Mouse (Mus musculus): ENCODE results near the gene Dlg4.
A peak's percentile ranks its signal among the peaks of the same experiment; 100 is the strongest.

Gene Dlg4

GRCm38 (mm10) chr11:70016669-70017068 lies at the start of gene Dlg4:
TSS of gene Dlg4 (plus strand) at chr11:70016942.
- peak; percentile 55 for DNase-seq

- no peak for DNase-seq
These were observed 47.9 kb upstream of the Dlg4 start for GRCm38 (mm10) chr11:69968793-69969192.

- DNase-seq: no peak
These were observed 46.5 kb upstream of the Dlg4 start for GRCm38 (mm10) chr11:69970222-69970621.

- DNase-seq: no peak
These were observed 46.0 kb upstream of the Dlg4 start for GRCm38 (mm10) chr11:69970775-69971174.

- DNase-seq: no peak
These were observed 41.8 kb upstream of the Dlg4 start for GRCm38 (mm10) chr11:69974907-69975306.

- DNase-seq: no peak
These were observed 40.5 kb upstream of the Dlg4 start for GRCm38 (mm10) chr11:69976271-69976670.

GRCm38 (mm10) chr11:69979827-69980195 lies 36.9 kb upstream of the Dlg4 start:
- DNase-seq: no peak

GRCm38 (mm10) chr11:69980196-69981140 lies 36.3 kb upstream of the Dlg4 start:
- DNase-seq: peak; percentile 100

- peak; percentile 54 for DNase-seq
These were observed 35.5 kb upstream of the Dlg4 start, which contains the start of gene Ctdnep1 for GRCm38 (mm10) chr11:69981141-69981762. TSS of gene Ctdnep1 (plus strand) at chr11:69981156.

GRCm38 (mm10) chr11:69982225-69982624 lies 34.5 kb upstream of the Dlg4 start, which contains the start of gene Elp5:
TSS of gene Elp5 (minus strand) at chr11:69982517.
- peak; percentile 51 for DNase-seq

GRCm38 (mm10) chr11:69982877-69983276 lies 33.9 kb upstream of the Dlg4 start:
- DNase-seq: no peak

GRCm38 (mm10) chr11:69983377-69983776 lies 33.4 kb upstream of the Dlg4 start:
- DNase-seq: peak; percentile 34

- peak; percentile 42 for DNase-seq
These were observed 32.3 kb upstream of the Dlg4 start for GRCm38 (mm10) chr11:69984431-69984830.

GRCm38 (mm10) chr11:69989949-69990348 lies 26.8 kb upstream of the Dlg4 start:
- DNase-seq: peak; percentile 49

GRCm38 (mm10) chr11:69990850-69991691 lies 25.7 kb upstream of the Dlg4 start, which contains the start of gene Gabarap:
TSS of gene Gabarap (plus strand) at chr11:69991143.
- peak; percentile 96 for DNase-seq

GRCm38 (mm10) chr11:69991711-69992110 lies 25.0 kb upstream of the Dlg4 start:
- no peak for DNase-seq

- DNase-seq: peak; percentile 75
These were observed 24.3 kb upstream of the Dlg4 start for GRCm38 (mm10) chr11:69992396-69992795.

GRCm38 (mm10) chr11:69992932-69993331 lies 23.8 kb upstream of the Dlg4 start:
- DNase-seq: peak; percentile 62

- no peak for DNase-seq
These were observed 22.2 kb upstream of the Dlg4 start for GRCm38 (mm10) chr11:69994401-69995090.

GRCm38 (mm10) chr11:69995391-69995960 lies 21.3 kb upstream of the Dlg4 start, which contains the start of gene Phf23:
TSS of gene Phf23 (plus strand) at chr11:69995777.
- peak; percentile 98 for DNase-seq

GRCm38 (mm10) chr11:69996161-69997061 lies 20.3 kb upstream of the Dlg4 start:
- DNase-seq: no peak
